Mouse (Mus musculus) ES-Bruce4 (cell line): ENCODE results near the gene Aoc3. TPM values are rescaled to one million over a fixed set of nuclear protein-coding genes. Genes with fewer than 3 reads are reported as not detected.

Experiments
- H3K27ac ChIP-seq: 2 replicates; pipeline ENCODE4 v1.5.1; 2012; ENCODE audit warnings: low read length, inconsistent platforms; ENCODE audit not compliant: insufficient read depth
- H3K27me3 ChIP-seq: 2 replicates; pipeline ENCODE4 v1.6.1; 2012; ENCODE audit warnings: mild to moderate bottlenecking, low read length, inconsistent platforms; ENCODE audit not compliant: control insufficient read depth, poor library complexity, insufficient read depth, severe bottlenecking
- H3K36me3 ChIP-seq: 2 replicates; pipeline ENCODE4 v1.6.1; 2012; ENCODE audit warnings: inconsistent platforms, mild to moderate bottlenecking, low read length, moderate library complexity; ENCODE audit not compliant: control insufficient read depth, poor library complexity, insufficient read depth, severe bottlenecking
- H3K4me1 ChIP-seq: one replicate; pipeline ENCODE4 v1.8.1; 2011; ENCODE audit warnings: low read length; ENCODE audit not compliant: control insufficient read depth, insufficient read depth
- H3K4me3 ChIP-seq: 2 replicates; pipeline ENCODE4 v1.5.1; 2011; ENCODE audit warnings: low read depth, mild to moderate bottlenecking, low read length
- H3K9ac ChIP-seq: 2 replicates; pipeline ENCODE4 v1.6.1; 2012; ENCODE audit warnings: low read depth, mild to moderate bottlenecking, inconsistent platforms; ENCODE audit not compliant: poor library complexity, severe bottlenecking
- H3K9me3 ChIP-seq: replicated peaks from 2 replicates; pipeline ENCODE4 v1.6.1; 2012; ENCODE audit warnings: mild to moderate bottlenecking, low read length, inconsistent platforms; ENCODE audit not compliant: control insufficient read depth, poor library complexity, insufficient read depth, severe bottlenecking
- CTCF ChIP-seq: IDR thresholded peaks from one replicate; pipeline ENCODE4 v1.8.1; 2011; ENCODE audit warnings: low read depth, low read length
- EP300 ChIP-seq: IDR thresholded peaks from 2 replicates; pipeline ENCODE4 v1.6.1; 2011; ENCODE audit warnings: low read depth, low read length; ENCODE audit not compliant: insufficient read depth
- POLR2A ChIP-seq: IDR thresholded peaks from one replicate; pipeline ENCODE4 v1.8.1; 2011; ENCODE audit warnings: low read length; ENCODE audit not compliant: insufficient read depth
- polyA plus RNA-seq: library from polyadenylated mRNA; stranded (reverse); fragments of >200 nt; gene quantifications from 2 replicates; pipeline ENCODE4 v1.2.4, GENCODE M21; 2011; ENCODE audit warnings: low read depth; ENCODE audit not compliant: missing spikeins, insufficient read depth, insufficient read length

Aoc3 gene
- polyA plus RNA-seq, 1 experiment: 0.84 TPM

- peaks cover 51% of the 10 kb centered on the region for H3K36me3 ChIP-seq
- no peak overlapping the region for H3K27ac ChIP-seq
- no peak for TF ChIP-seq CTCF
- no peak for TF ChIP-seq EP300
- no peak for TF ChIP-seq POLR2A
- H3K9ac ChIP-seq: no peak overlapping the region
- H3K4me1 ChIP-seq: no peaks in the 10 kb centered on the region
- no peaks in the 10 kb centered on the region for H3K27me3 ChIP-seq
- no peaks in the 10 kb centered on the region for H3K9me3 ChIP-seq
- no peak overlapping the region for H3K4me3 ChIP-seq
These were observed 35.2 kb upstream of the Aoc3 start for GRCm38 (mm10) chr11:101295191-101295590.

GRCm38 (mm10) chr11:101300881-101301280 is 29.5 kb upstream of the Aoc3 start:
- Histone ChIP-seq H3K9me3 (no peaks in the 10 kb centered on the region), H3K4me1 (peaks cover 1% of the 10 kb centered on the region), H3K4me3 (peak overlapping the region; percentile 79), H3K36me3 (peaks cover 15% of the 10 kb centered on the region), H3K27ac (no peak overlapping the region), H3K27me3 (no peaks in the 10 kb centered on the region), H3K9ac (peak overlapping the region; percentile 83)
- TF ChIP-seq POLR2A (no peak), EP300 (no peak), CTCF (peak; percentile 58)

- Histone ChIP-seq H3K9ac (peak overlapping the region; percentile 83), H3K4me1 (peaks cover 1% of the 10 kb centered on the region), H3K9me3 (no peaks in the 10 kb centered on the region), H3K27ac (no peak overlapping the region), H3K36me3 (peaks cover 12% of the 10 kb centered on the region; the same call in 1 of the 2 replicates), H3K4me3 (peak overlapping the region; percentile 79), H3K27me3 (no peaks in the 10 kb centered on the region)
- TF ChIP-seq CTCF (no peak), POLR2A (no peak), EP300 (no peak)
These were observed 29.0 kb upstream of the Aoc3 start for GRCm38 (mm10) chr11:101301299-101302003.

- Histone ChIP-seq H3K4me1 (peaks cover 1% of the 10 kb centered on the region), H3K4me3 (peak within 1 kb of the TSS; percentile 79), H3K27me3 (no peaks in the 10 kb centered on the region), H3K9ac (peak within 1 kb of the TSS; percentile 83), H3K36me3 (peaks cover 12% of the 10 kb centered on the region; the same call in 1 of the 2 replicates), H3K27ac (no peak within 1 kb of the TSS), H3K9me3 (no peaks in the 10 kb centered on the region)
- peak; percentile 47; the same call in 1 of the 2 replicates for TF ChIP-seq EP300
- no peak for TF ChIP-seq POLR2A
- TF ChIP-seq CTCF: peak; percentile 92
These were observed 28.2 kb upstream of the Aoc3 start, which contains the start of gene Becn1 for GRCm38 (mm10) chr11:101302004-101302798. TSS of gene Becn1 (minus strand) at chr11:101302286.

DNA sequence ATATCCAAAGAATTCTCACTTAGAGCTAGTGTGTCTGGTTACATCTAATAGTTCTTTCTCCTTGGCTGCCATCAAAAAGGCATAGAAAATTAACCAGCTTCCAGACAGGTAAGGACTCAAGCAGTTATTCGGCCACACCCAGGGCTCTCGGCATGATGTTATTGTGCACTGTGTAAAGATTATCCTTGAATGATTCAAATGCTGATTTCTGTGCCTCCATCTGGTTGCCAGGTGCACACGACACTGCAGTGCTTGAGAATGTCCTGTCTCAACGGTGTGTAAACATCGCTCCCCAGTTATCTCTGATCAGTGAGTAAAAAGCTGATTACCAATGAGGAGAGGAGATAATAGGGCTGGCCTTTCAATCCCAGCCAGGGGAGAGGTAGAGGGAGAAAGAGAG is 22.7 kb upstream of the Aoc3 start:
- H3K9me3 ChIP-seq: no peaks in the 10 kb centered on the region
- H3K4me1 ChIP-seq: no peaks in the 10 kb centered on the region
- H3K4me3 ChIP-seq: no peak overlapping the region
- no peak overlapping the region for H3K9ac ChIP-seq
- H3K27me3 ChIP-seq: no peaks in the 10 kb centered on the region
- no peak overlapping the region; the same call in 1 of the 2 replicates for H3K27ac ChIP-seq
- TF ChIP-seq CTCF: no peak
- no peak for TF ChIP-seq POLR2A
- peak; percentile 81 for TF ChIP-seq EP300
- no peaks in the 10 kb centered on the region for H3K36me3 ChIP-seq
